Mouse (Mus musculus): ENCODE results near the gene Pms2. TPM values are rescaled to one million over a fixed set of nuclear protein-coding genes. Genes with fewer than 3 reads are reported as not detected.

Pms2 gene
- polyA plus RNA-seq, 1 experiment from 2014 or later: 22.7 TPM

- H3K36me3 ChIP-seq: peaks cover 8% of the 10 kb centered on the region; the same call in 1 of the 2 replicates
- peak overlapping the region; percentile 65; the same call in 1 of the 2 replicates for H3K9ac ChIP-seq
- peaks cover 16% of the 10 kb centered on the region for H3K4me1 ChIP-seq
- peak overlapping the region; percentile 70 for H3K4me2 ChIP-seq
- no peak for ATAC-seq (ENCODE audit: insufficient read depth, low FRiP score, low read depth)
- peak overlapping the region; percentile 92 for H3K27ac ChIP-seq
- H3K4me3 ChIP-seq (replicated peaks): peak overlapping the region; percentile 66
- no peaks in the 10 kb centered on the region for H3K9me3 ChIP-seq
- H3K27me3 ChIP-seq (replicated peaks): no peaks in the 10 kb centered on the region
- WGBS: 1% methylated on average over 9 of the region's 9 CpGs
Observed at GRCm38 (mm10) chr5:143908926-143909325, 838 bp upstream of the Pms2 start.

- WGBS: 94% methylated on average over 9 of the region's 9 CpGs
- Histone ChIP-seq H3K27me3 (replicated peaks) (no peaks in the 10 kb centered on the region), H3K9me3 (no peaks in the 10 kb centered on the region), H3K4me2 (no peak overlapping the region), H3K9ac (no peak overlapping the region), H3K4me1 (peaks cover under 1% of the 10 kb centered on the region; the same call in 1 of the 2 replicates), H3K4me3 (replicated peaks) (no peak overlapping the region), H3K36me3 (peaks cover 22% of the 10 kb centered on the region), H3K27ac (no peak overlapping the region)
- no peak for ATAC-seq (ENCODE audit: insufficient read depth, low FRiP score, low read depth)
Observed at GRCm38 (mm10) chr5:143916221-143916620, 6.5 kb downstream of the Pms2 start.

- 54% methylated on average over 5 of the region's 5 CpGs for WGBS
- H3K9ac ChIP-seq: no peak overlapping the region
- ATAC-seq (ENCODE audit: insufficient read depth, low FRiP score, low read depth): no peak
- no peaks in the 10 kb centered on the region for H3K9me3 ChIP-seq
- peaks cover 28% of the 10 kb centered on the region for H3K36me3 ChIP-seq
- no peaks in the 10 kb centered on the region for H3K27me3 ChIP-seq (replicated peaks)
- H3K4me3 ChIP-seq (replicated peaks): no peak overlapping the region
- H3K27ac ChIP-seq: no peak overlapping the region
- no peaks in the 10 kb centered on the region for H3K4me1 ChIP-seq
- no peak overlapping the region for H3K4me2 ChIP-seq
Observed at GRCm38 (mm10) chr5:143917418-143917817, 7.7 kb downstream of the Pms2 start.

GRCm38 (mm10) chr5:143918120-143918519 is 8.4 kb downstream of the Pms2 start:
- Histone ChIP-seq H3K4me3 (replicated peaks) (no peak overlapping the region), H3K27ac (no peak overlapping the region), H3K27me3 (replicated peaks) (no peaks in the 10 kb centered on the region), H3K36me3 (peaks cover 30% of the 10 kb centered on the region), H3K9ac (no peak overlapping the region), H3K9me3 (no peaks in the 10 kb centered on the region), H3K4me2 (no peak overlapping the region), H3K4me1 (no peaks in the 10 kb centered on the region)
- no peak for ATAC-seq (ENCODE audit: insufficient read depth, low FRiP score, low read depth)
- 88% methylated on average over 3 of the region's 3 CpGs for WGBS

GRCm38 (mm10) chr5:143924781-143925452 is 15.2 kb downstream of the Pms2 start:
- WGBS: 84% methylated on average over 6 of the region's 6 CpGs
- peak; percentile 90; the same call in 1 of the 2 replicates for ATAC-seq (ENCODE audit: insufficient read depth, low FRiP score, low read depth)

GRCm38 (mm10) chr5:143927875-143928274 is 18.1 kb downstream of the Pms2 start, which contains the start of gene Gm42421:
TSS of gene Gm42421 (plus strand) at chr5:143928175.
- 95% methylated on average over 8 of the region's 8 CpGs for WGBS
- no peak within 1 kb of the TSS for H3K9ac ChIP-seq
- no peak for ATAC-seq (ENCODE audit: insufficient read depth, low FRiP score, low read depth)
- H3K27me3 ChIP-seq (replicated peaks): no peaks in the 10 kb centered on the region
- peaks cover 49% of the 10 kb centered on the region for H3K36me3 ChIP-seq
- H3K4me3 ChIP-seq (replicated peaks): no peak within 1 kb of the TSS
- no peaks in the 10 kb centered on the region for H3K9me3 ChIP-seq
- no peak within 1 kb of the TSS for H3K27ac ChIP-seq
- H3K4me2 ChIP-seq: no peak within 1 kb of the TSS
- H3K4me1 ChIP-seq: no peaks in the 10 kb centered on the region

More at GRCm38 (mm10) chr5:143924781-143925452, 15.2 kb downstream of the Pms2 start:
- no peaks in the 10 kb centered on the region for H3K4me1 ChIP-seq
- no peak overlapping the region for H3K4me2 ChIP-seq
- no peak overlapping the region for H3K4me3 ChIP-seq (replicated peaks)
- no peak overlapping the region for H3K9ac ChIP-seq
- H3K36me3 ChIP-seq: peaks cover 47% of the 10 kb centered on the region
- no peaks in the 10 kb centered on the region for H3K27me3 ChIP-seq (replicated peaks)
- no peak overlapping the region for H3K27ac ChIP-seq
- H3K9me3 ChIP-seq: no peaks in the 10 kb centered on the region

GRCm38 (mm10) chr5:143929291-143929690 is 19.5 kb downstream of the Pms2 start:
- no peak for ATAC-seq (ENCODE audit: insufficient read depth, low FRiP score, low read depth)
- no peaks in the 10 kb centered on the region for H3K9me3 ChIP-seq
- H3K27ac ChIP-seq: no peak overlapping the region
- H3K4me3 ChIP-seq (replicated peaks): no peak overlapping the region
- no peaks in the 10 kb centered on the region for H3K4me1 ChIP-seq
- no peak overlapping the region for H3K9ac ChIP-seq
- H3K36me3 ChIP-seq: peaks cover 44% of the 10 kb centered on the region
- H3K4me2 ChIP-seq: no peak overlapping the region
- H3K27me3 ChIP-seq (replicated peaks): no peaks in the 10 kb centered on the region
- WGBS: 80% methylated on average over 4 of the region's 4 CpGs

GRCm38 (mm10) chr5:143930656-143931055 is 20.9 kb downstream of the Pms2 start:
- no peak overlapping the region for H3K4me3 ChIP-seq (replicated peaks)
- H3K27me3 ChIP-seq (replicated peaks): no peaks in the 10 kb centered on the region
- no peaks in the 10 kb centered on the region for H3K4me1 ChIP-seq
- 94% methylated on average over 12 of the region's 12 CpGs for WGBS
- H3K4me2 ChIP-seq: no peak overlapping the region
- no peak overlapping the region for H3K9ac ChIP-seq
- H3K9me3 ChIP-seq: no peaks in the 10 kb centered on the region
- H3K36me3 ChIP-seq: peaks cover 30% of the 10 kb centered on the region
- no peak overlapping the region for H3K27ac ChIP-seq
- ATAC-seq (ENCODE audit: insufficient read depth, low FRiP score, low read depth): no peak

GRCm38 (mm10) chr5:143931863-143932580 is 22.3 kb downstream of the Pms2 start:
- Histone ChIP-seq H3K9ac (no peak overlapping the region), H3K9me3 (no peaks in the 10 kb centered on the region), H3K27me3 (replicated peaks) (no peaks in the 10 kb centered on the region), H3K36me3 (peaks cover 25% of the 10 kb centered on the region), H3K4me3 (replicated peaks) (no peak overlapping the region), H3K4me2 (no peak overlapping the region), H3K4me1 (no peaks in the 10 kb centered on the region), H3K27ac (no peak overlapping the region)
- WGBS: 84% methylated on average over 6 of the region's 6 CpGs
- no peak for ATAC-seq (ENCODE audit: insufficient read depth, low FRiP score, low read depth)

GRCm38 (mm10) chr5:143932831-143933230 is 23.1 kb downstream of the Pms2 start, which contains the start of gene Rsph10b:
TSS of gene Rsph10b (plus strand) at chr5:143933035.
- Histone ChIP-seq H3K4me1 (no peaks in the 10 kb centered on the region), H3K27me3 (replicated peaks) (no peaks in the 10 kb centered on the region), H3K36me3 (peaks cover 25% of the 10 kb centered on the region), H3K9ac (no peak within 1 kb of the TSS), H3K9me3 (no peaks in the 10 kb centered on the region), H3K4me2 (no peak within 1 kb of the TSS), H3K4me3 (replicated peaks) (no peak within 1 kb of the TSS), H3K27ac (no peak within 1 kb of the TSS)
- ATAC-seq (ENCODE audit: insufficient read depth, low FRiP score, low read depth): peak; percentile 22; the same call in 1 of the 2 replicates
- WGBS: 27% methylated on average over 8 of the region's 8 CpGs

- Histone ChIP-seq H3K9me3 (no peaks in the 10 kb centered on the region), H3K27me3 (replicated peaks) (no peaks in the 10 kb centered on the region), H3K4me1 (no peaks in the 10 kb centered on the region), H3K4me3 (replicated peaks) (no peak overlapping the region), H3K36me3 (peaks cover 20% of the 10 kb centered on the region), H3K4me2 (no peak overlapping the region), H3K27ac (no peak overlapping the region), H3K9ac (no peak overlapping the region)
- ATAC-seq (ENCODE audit: insufficient read depth, low FRiP score, low read depth): no peak
- WGBS: 88% methylated on average over 11 of the region's 11 CpGs
Observed at GRCm38 (mm10) chr5:143933414-143933813, 23.6 kb downstream of the Pms2 start.

GRCm38 (mm10) chr5:143933875-143934274 is 24.1 kb downstream of the Pms2 start:
- WGBS: 74% methylated on average over 1 of the region's 1 CpGs
- no peaks in the 10 kb centered on the region for H3K4me1 ChIP-seq
- no peaks in the 10 kb centered on the region for H3K9me3 ChIP-seq
- peaks cover 20% of the 10 kb centered on the region for H3K36me3 ChIP-seq
- H3K27me3 ChIP-seq (replicated peaks): no peaks in the 10 kb centered on the region
- H3K27ac ChIP-seq: no peak overlapping the region
- no peak for ATAC-seq (ENCODE audit: insufficient read depth, low FRiP score, low read depth)
- H3K4me2 ChIP-seq: no peak overlapping the region
- H3K9ac ChIP-seq: no peak overlapping the region
- H3K4me3 ChIP-seq (replicated peaks): no peak overlapping the region
